In the genomic region with DNA sequence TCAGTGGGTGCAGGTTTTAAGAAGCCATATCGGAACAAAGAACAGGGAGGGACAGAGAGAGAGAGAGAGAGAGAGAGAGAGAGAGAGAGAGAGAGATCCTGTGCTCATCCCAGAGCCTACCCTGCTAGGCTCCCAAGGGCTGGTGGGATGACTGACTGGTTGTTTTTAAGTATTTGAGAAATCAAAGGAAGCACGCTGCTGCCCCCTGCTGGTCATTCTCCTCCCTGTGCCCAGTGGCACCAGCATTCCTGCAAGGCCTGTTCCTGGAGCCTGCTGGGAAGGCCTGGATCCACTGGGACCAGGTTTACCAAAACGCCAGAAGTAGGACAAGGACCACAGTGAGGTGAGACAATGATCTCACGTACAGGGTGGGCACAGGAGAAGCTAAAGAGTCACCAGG, we compare ENCODE assay signal across 9 mouse cellular contexts. TPM values are rescaled to one million over a fixed set of nuclear protein-coding genes. Genes with fewer than 3 reads are reported as not detected.
DNase-seq lines count a peak whose midpoint lies in the region; TF ChIP-seq lines count a peak whose summit lies in the region.
"Had no signal": no experiment of that assay in that cellular context is flagged by ENCODE, and none has a peak within 500 bp of the region (broad histone marks: within the 10 kb centered on the region; RNA-seq: fewer than 3 reads in every experiment).

No protein-coding gene starts in this region.

- no peak overlapping the region for H3K27ac ChIP-seq in cortical plate, adult 2 months (ENCODE audit: insufficient read depth, low read length)
- H3K27ac ChIP-seq: limb, embryonic 15.5 days had no signal

- DNase-seq in CD8-positive naive resting alpha-beta T cell, adult 2 months (ENCODE audit: low read depth in 2 of 2, low spot score in 2 of 2), result peak; percentile 19 to 34
- peak; percentile 82 to 96 for DNase-seq in adrenal gland, adult (ENCODE audit: inconsistent age in 2 of 2, low spot score in 1 of 2)
- peak; percentile 62 for DNase-seq in gastrocnemius, postnatal 25 days
- DNase-seq in kidney, postnatal 4 days, result peak; percentile 96 to 97
- DNase-seq in lung, adult 2 months, result peak; percentile 75
- peak; percentile 93 to 96 for DNase-seq in right cerebral cortex, postnatal 10 days (ENCODE audit: low spot score in 2 of 2)
- DNase-seq in urinary bladder, postnatal 36 days (ENCODE audit: low spot score in 2 of 2), result peak; percentile 75 to 84

- H3K4me1 ChIP-seq in cortical plate, adult 2 months (ENCODE audit: control insufficient read depth, insufficient read depth, low read length), result peaks cover 4% of the 10 kb centered on the region; the same call in 1 of the 2 replicates
- H3K4me1 ChIP-seq in lung, adult 2 months (ENCODE audit: control insufficient read depth, insufficient read depth, low read length), result no peaks in the 10 kb centered on the region

- no peak for TF ChIP-seq POLR2A in cortical plate, adult 2 months (IDR thresholded peaks at IDR 0.05; ENCODE audit: extremely low read depth, insufficient read depth, low read length)
- no peak for TF ChIP-seq POLR2A in lung, adult 2 months (IDR thresholded peaks at IDR 0.05; ENCODE audit: borderline replicate concordance, extremely low read depth, low read depth, low read length)

- peak; percentile 87 for TF ChIP-seq CTCF in cortical plate, adult 2 months (IDR thresholded peaks at IDR 0.05; ENCODE audit: extremely low read depth, insufficient read depth, low read length)
- TF ChIP-seq CTCF in lung, adult 2 months (IDR thresholded peaks at IDR 0.05; ENCODE audit: insufficient read depth, low read length), result peak; percentile 81

- 29% methylated on average over 4 of the region's 4 CpGs for WGBS in lung, adult 2 months

- H3K4me3 ChIP-seq in cortical plate, adult 2 months (ENCODE audit: insufficient read depth, low read length), result no peak overlapping the region
- no peak overlapping the region for H3K4me3 ChIP-seq in lung, adult 2 months (replicated peaks; ENCODE audit: extremely low read depth, low read depth, low read length)
- H3K4me3 ChIP-seq: limb, embryonic 15.5 days had no signal

RNA-seq across cellular contexts. Expression of a gene that starts 26.7 kb away (rescaled TPM):
- 15.3 and 15.7 TPM in 2 replicates for polyA plus RNA-seq in cortical plate, adult 2 months (2012; rRNA removed)
- total RNA-seq in gastrocnemius, postnatal 25 days (2021), result 1 to 10 TPM; 2.0 to 2.4 TPM
- 6.1 TPM in 2 replicates for polyA plus RNA-seq in lung, adult 2 months (2012; rRNA removed)

RNA-seq across cellular contexts. Expression of a gene that starts 46.2 kb away (rescaled TPM):
- polyA plus RNA-seq in cortical plate, adult 2 months (2012; rRNA removed), result 2.7 and 4.4 TPM in 2 replicates
- total RNA-seq in gastrocnemius, postnatal 25 days (2021), result not detected
- 7.4 and 10.5 TPM in 2 replicates for polyA plus RNA-seq in lung, adult 2 months (2012; rRNA removed)

RNA-seq across cellular contexts. Expression of a gene that starts 48.0 kb away (rescaled TPM):
- polyA plus RNA-seq in cortical plate, adult 2 months (2012; rRNA removed), result 37.2 and 38.8 TPM in 2 replicates
- total RNA-seq in gastrocnemius, postnatal 25 days (2021), result 10 to 100 TPM; 25.1 to 25.8 TPM
- polyA plus RNA-seq in lung, adult 2 months (2012; rRNA removed), result 22.2 and 25.1 TPM in 2 replicates

Comparison
In these comparisons a context has a peak if more than half of its experiments do, and no peak if none do; other contexts are left out.
1. DNase-seq: peak in every context shown above with its lines; median percentile 96 in kidney, postnatal 4 days; 94 in right cerebral cortex, postnatal 10 days; 89 in adrenal gland, adult; 80 in urinary bladder, postnatal 36 days; 75 in lung, adult 2 months; 62 in gastrocnemius, postnatal 25 days; 26 in CD8-positive naive resting alpha-beta T cell, adult 2 months.